Mouse (Mus musculus) macrophage (primary cell): ENCODE data around the gene Dse. TPM values are rescaled to one million over a fixed set of nuclear protein-coding genes. Genes with fewer than 3 reads are reported as not detected.

Source experiments
- H3K27ac ChIP-seq: fragments of 350-480 bp; formaldehyde crosslinking; 2 replicates; pipeline ENCODE4 v1.9.0; 2021
- H3K36me3 ChIP-seq: fragments of 350-480 bp; formaldehyde crosslinking; 2 replicates; pipeline ENCODE4 v1.9.0; 2021; ENCODE audit errors: inconsistent target
- H3K4me3 ChIP-seq: fragments of 350-480 bp; formaldehyde crosslinking; 2 replicates; pipeline ENCODE4 v1.9.0; 2021; ENCODE audit errors: inconsistent target
- H3K79me2 ChIP-seq: fragments of 350-480 bp; formaldehyde crosslinking; 2 replicates; pipeline ENCODE4 v1.9.0; 2021; ENCODE audit errors: inconsistent target
- WGBS: methylation state at CpG from one replicate; pipeline ENCODE4 v1.1.7; 2026; ENCODE audit warnings: inconsistent platforms; ENCODE audit not compliant: missing documents; 5-methylcytosine and 5-hydroxymethylcytosine counted together
- polyA plus RNA-seq: library from polyadenylated mRNA; stranded (reverse); fragments of 250-400 nt; gene quantifications from 3 replicates; pipeline ENCODE4 v1.2.4, GENCODE M21; 2018; ENCODE audit warnings: inconsistent platforms

Dse gene
- polyA plus RNA-seq, 1 experiment from 2014 or later, result 52.7 TPM

- H3K79me2 ChIP-seq, result no peaks in the 10 kb centered on the region
- no peaks in the 10 kb centered on the region for H3K36me3 ChIP-seq
- no peak overlapping the region for H3K4me3 ChIP-seq
- H3K27ac ChIP-seq, result no peak overlapping the region
- 85% methylated on average over 3 of the region's 3 CpGs for WGBS
Measured at GRCm38 (mm10) chr10:34221909-34222620, 14.6 kb upstream of the Dse start.

- 87% methylated on average over 3 of the region's 3 CpGs for WGBS
- no peak overlapping the region for H3K4me3 ChIP-seq
- H3K79me2 ChIP-seq, result no peaks in the 10 kb centered on the region
- H3K36me3 ChIP-seq, result no peaks in the 10 kb centered on the region
- H3K27ac ChIP-seq, result no peak overlapping the region
Measured at GRCm38 (mm10) chr10:34218191-34218590, 10.7 kb upstream of the Dse start.

GRCm38 (mm10) chr10:34215667-34216066, 8.2 kb upstream of the Dse start:
- Histone ChIP-seq H3K27ac (no peak overlapping the region), H3K36me3 (no peaks in the 10 kb centered on the region), H3K79me2 (no peaks in the 10 kb centered on the region), H3K4me3 (no peak overlapping the region)
- 62% methylated on average over 1 of the region's 1 CpGs for WGBS

DNA sequence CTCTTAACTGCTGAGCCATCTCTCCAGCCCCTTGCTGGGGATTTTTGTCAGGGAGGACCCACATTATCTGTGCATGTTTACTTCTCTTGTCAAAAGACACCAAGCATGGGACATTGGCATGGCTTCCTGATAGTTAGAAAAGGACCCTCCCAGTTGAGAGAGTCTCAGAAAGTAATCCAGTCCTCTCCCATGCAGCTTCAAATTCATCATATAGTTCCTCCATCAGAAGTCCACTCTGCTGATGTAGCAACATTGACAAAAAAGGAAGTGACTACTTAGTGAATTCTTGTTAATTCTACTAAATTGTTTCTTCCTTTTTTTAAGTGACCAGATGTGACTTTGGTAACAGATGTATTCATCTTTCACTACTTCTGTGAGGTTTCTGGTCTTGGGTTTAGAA, 2.4 kb upstream of the Dse start:
- no peak overlapping the region for H3K4me3 ChIP-seq
- H3K36me3 ChIP-seq, result no peaks in the 10 kb centered on the region
- peak overlapping the region; percentile 92 for H3K27ac ChIP-seq
- peaks cover 20% of the 10 kb centered on the region for H3K79me2 ChIP-seq

GRCm38 (mm10) chr10:34208031-34208430, 516 bp upstream of the Dse start:
- H3K79me2 ChIP-seq, result peaks cover 39% of the 10 kb centered on the region
- H3K36me3 ChIP-seq, result no peaks in the 10 kb centered on the region
- peak overlapping the region; percentile 92 for H3K27ac ChIP-seq
- WGBS, result 34% methylated on average over 10 of the region's 13 CpGs
- H3K4me3 ChIP-seq, result 0 out of 2 replicates have a peak overlapping the region, but pooled peaks have one; percentile 40

DNA sequence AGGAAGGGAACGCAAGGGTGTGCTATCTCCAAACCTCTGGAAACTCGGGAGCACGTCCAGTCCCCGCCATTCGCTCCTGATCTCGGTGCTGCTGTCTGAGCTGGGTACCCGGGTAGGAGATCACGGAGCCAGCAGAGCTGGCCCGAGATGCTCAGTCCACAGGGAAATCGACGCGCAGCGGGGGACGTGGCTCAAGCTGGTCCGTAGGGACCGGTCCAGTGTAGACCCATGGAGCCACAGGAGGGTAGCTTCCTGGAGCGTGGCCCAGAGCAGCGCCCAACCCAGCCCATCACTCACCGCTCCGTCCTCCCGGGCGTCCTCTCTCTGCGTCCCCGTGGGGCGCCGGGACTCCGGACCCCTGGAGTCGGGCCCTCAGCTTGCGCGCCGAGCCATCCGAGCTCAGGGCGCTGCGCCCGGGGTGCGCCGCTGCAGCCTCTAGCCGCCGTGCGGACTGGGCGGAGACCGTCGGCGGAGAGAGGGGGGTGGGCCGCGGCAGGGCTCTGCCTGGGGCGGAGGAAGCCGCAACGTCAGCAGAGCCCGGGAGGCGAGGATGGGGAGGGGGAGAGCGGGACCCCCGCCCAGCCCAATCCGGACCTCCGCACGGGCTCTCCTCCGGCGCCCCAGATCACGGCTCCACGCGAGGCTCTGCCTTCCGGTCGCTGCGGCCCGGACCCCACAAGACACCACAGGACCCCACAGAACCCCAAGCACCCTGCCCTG, 572 bp downstream of the Dse start:
- WGBS, result 1% methylated on average over 60 of the region's 65 CpGs
- H3K27ac ChIP-seq, result peak overlapping the region; percentile 96
- peaks cover 50% of the 10 kb centered on the region for H3K79me2 ChIP-seq
- peak overlapping the region; percentile 92 for H3K4me3 ChIP-seq
- no peaks in the 10 kb centered on the region for H3K36me3 ChIP-seq

DNA sequence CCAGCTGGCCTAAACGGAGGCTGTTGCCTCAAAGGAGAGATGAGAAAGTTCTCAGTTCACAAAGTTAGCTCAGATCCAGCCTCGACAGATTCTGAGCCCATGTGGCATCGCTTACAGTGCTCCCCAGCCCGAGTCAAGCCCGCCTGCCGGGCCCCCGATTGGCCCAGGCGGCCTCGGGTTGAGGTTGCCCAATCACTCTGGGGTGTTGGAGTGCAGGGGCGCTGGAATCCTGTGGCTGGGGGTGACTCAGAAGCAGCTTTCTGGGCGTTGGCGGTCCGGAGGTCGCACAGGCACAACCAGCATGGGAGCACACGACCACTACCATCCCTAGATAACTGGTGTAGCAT, 1.1 kb downstream of the Dse start:
- H3K36me3 ChIP-seq, result no peaks in the 10 kb centered on the region
- WGBS, result 5% methylated on average over 15 of the region's 15 CpGs
- peak overlapping the region; percentile 96 for H3K27ac ChIP-seq
- H3K4me3 ChIP-seq, result peak overlapping the region; percentile 92
- peaks cover 55% of the 10 kb centered on the region for H3K79me2 ChIP-seq

GRCm38 (mm10) chr10:34205825-34206224, 1.7 kb downstream of the Dse start:
- peak overlapping the region; percentile 92 for H3K4me3 ChIP-seq
- WGBS, result 91% methylated on average over 1 of the region's 1 CpGs
- no peaks in the 10 kb centered on the region for H3K36me3 ChIP-seq

GRCm38 (mm10) chr10:34200689-34201088, 6.8 kb downstream of the Dse start:
- H3K79me2 ChIP-seq, result peaks cover 98% of the 10 kb centered on the region
- H3K27ac ChIP-seq, result peak overlapping the region; percentile 15; the same call in 1 of the 2 replicates
- no peak overlapping the region for H3K4me3 ChIP-seq
- 71% methylated on average over 1 of the region's 1 CpGs for WGBS
- no peaks in the 10 kb centered on the region for H3K36me3 ChIP-seq

More at GRCm38 (mm10) chr10:34205825-34206224, 1.7 kb downstream of the Dse start:
- peaks cover 61% of the 10 kb centered on the region for H3K79me2 ChIP-seq
- peak overlapping the region; percentile 96 for H3K27ac ChIP-seq

DNA sequence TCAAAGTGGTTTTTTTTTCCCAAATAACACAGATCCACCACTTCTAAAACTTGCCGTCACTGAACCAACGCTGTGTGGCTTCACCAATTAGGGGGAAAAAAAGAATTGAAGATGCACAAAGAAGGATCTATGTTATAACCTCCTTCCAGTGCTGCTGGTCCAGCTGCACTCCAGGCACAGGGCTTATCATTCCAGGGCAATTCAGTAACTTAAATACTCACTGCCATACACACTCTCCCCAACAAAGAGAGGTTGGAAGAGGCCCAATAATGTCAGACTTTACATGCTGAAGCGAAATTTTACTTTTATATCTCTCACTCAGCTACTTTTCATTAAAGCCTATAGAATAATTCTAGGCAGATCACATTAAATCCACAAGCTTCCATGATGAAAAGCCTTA, 8.9 kb downstream of the Dse start:
- peak overlapping the region; percentile 91 for H3K27ac ChIP-seq
- no peaks in the 10 kb centered on the region for H3K36me3 ChIP-seq
- WGBS, result 75% methylated on average over 3 of the region's 3 CpGs
- H3K4me3 ChIP-seq, result no peak overlapping the region
- peaks cover 98% of the 10 kb centered on the region for H3K79me2 ChIP-seq

DNA sequence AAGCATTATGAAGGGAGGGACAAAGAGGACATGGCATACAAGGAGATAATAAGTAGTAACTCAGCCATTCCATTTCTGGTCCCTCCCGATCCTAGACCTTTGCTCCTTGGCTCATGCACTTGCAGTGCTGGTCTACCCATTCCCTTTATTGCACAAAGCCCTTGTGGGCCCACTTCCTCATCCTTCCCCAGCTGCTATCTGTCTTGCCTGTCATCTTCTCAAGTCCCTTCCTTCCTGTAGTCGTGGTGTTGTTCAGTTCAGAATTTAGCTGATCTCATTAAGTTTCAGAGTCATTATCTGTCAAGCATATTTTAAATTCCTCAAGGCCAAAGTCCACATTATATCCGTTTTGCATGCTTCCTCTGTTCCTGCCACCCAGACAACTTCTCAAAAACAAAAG, 9.5 kb downstream of the Dse start:
- H3K36me3 ChIP-seq, result no peaks in the 10 kb centered on the region
- H3K4me3 ChIP-seq, result no peak overlapping the region
- peaks cover 98% of the 10 kb centered on the region for H3K79me2 ChIP-seq
- WGBS, result 2% methylated on average over 3 of the region's 3 CpGs
- H3K27ac ChIP-seq, result peak overlapping the region; percentile 91

GRCm38 (mm10) chr10:34197269-34197668, 10.2 kb downstream of the Dse start:
- 19% methylated on average over 3 of the region's 3 CpGs for WGBS
- H3K36me3 ChIP-seq, result no peaks in the 10 kb centered on the region
- H3K79me2 ChIP-seq, result peaks cover 98% of the 10 kb centered on the region
- H3K4me3 ChIP-seq, result no peak overlapping the region
- peak overlapping the region; percentile 91 for H3K27ac ChIP-seq

GRCm38 (mm10) chr10:34194957-34195356, 12.6 kb downstream of the Dse start:
- Histone ChIP-seq H3K4me3 (no peak overlapping the region), H3K79me2 (peaks cover 98% of the 10 kb centered on the region), H3K27ac (peak overlapping the region; percentile 88), H3K36me3 (no peaks in the 10 kb centered on the region)
- 52% methylated on average over 2 of the region's 2 CpGs for WGBS

DNA sequence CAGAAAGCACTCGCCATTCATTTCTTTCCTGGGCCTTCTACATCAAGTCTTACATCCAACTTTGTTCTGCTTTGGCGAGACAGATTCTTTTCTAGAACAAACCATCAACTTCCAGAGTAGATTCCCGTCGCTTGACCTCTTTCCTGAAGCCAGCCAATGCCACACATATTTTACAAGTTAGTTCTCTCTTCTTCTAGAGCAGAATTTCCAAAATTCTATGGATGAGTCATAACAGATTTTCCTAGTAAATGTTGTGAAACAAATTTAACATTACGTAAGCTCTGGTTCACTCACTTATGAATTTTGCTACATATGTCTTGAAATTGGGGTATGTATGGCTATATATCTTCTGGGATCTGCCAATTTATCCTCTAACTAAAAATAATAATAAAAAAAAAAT, 13.0 kb downstream of the Dse start:
- Histone ChIP-seq H3K4me3 (no peak overlapping the region), H3K36me3 (no peaks in the 10 kb centered on the region), H3K79me2 (peaks cover 98% of the 10 kb centered on the region), H3K27ac (peak overlapping the region; percentile 88)
- 48% methylated on average over 5 of the region's 5 CpGs for WGBS

DNA sequence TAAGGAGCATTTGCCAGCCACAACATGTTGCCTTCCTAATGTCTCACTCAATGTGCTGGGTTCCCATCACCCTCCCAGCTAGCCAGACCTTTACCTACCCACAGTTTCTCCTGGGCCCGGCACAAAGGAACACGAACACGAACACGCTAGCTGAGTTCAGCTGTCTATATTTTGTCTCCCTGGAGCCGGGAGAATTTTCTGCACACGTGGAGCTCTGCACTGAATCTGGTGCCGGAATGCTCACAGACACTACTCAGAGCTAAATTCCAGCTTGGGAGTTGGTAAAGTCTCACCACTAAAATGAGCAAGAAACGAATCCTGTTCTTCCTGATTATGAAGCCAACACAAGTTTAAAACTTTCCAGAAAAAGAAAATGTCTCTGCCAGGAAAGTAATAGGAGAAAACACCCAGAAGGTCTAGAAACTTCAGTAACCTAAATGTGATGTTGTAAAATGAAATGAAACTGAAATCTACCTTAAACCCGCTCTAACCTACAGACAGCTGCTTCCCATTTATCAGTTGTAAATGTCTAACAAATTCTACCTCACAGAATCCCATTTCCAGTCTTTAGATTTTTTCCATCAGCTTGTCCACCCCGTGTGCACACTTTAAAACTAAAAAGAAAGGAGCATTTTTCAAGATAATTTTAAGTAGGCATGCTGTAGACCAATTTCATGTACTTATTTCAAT, 20.8 kb downstream of the Dse start:
- H3K27ac ChIP-seq, result no peak overlapping the region
- no peak overlapping the region for H3K4me3 ChIP-seq
- H3K79me2 ChIP-seq, result peaks cover 100% of the 10 kb centered on the region
- peaks cover 23% of the 10 kb centered on the region for H3K36me3 ChIP-seq
- 89% methylated on average over 10 of the region's 10 CpGs for WGBS
